Mouse (Mus musculus) neural tube, embryonic 11.5 days (tissue): Measurements from ENCODE around the gene Cacng2. TPM values are rescaled to one million over a fixed set of nuclear protein-coding genes. Genes with fewer than 3 reads are reported as not detected.
A peak's percentile ranks its signal among the peaks of the same experiment; 100 is the strongest.

Experiments
- ATAC-seq: fragments of 200-750 bp; cut with Nextera tagmentation; 2 replicates; pipeline ENCODE4 v1.8.0; 2017; ENCODE audit warnings: moderate number of reproducible peaks, mild to moderate bottlenecking, moderate TSS enrichment, moderate library complexity; ENCODE audit not compliant: insufficient read depth, low FRiP score, low TSS enrichment
- DNase-seq: peaks from one replicate; pipeline ENCODE4 v3.0.0-alpha.2; 2015; ENCODE audit warnings: low spot score
- H3K27ac ChIP-seq: fragments of 300-500 bp; sonication (generic); 2 replicates; pipeline ENCODE4 v1.5.1; 2014; ENCODE audit warnings: low read depth, mild to moderate bottlenecking, low read length
- H3K27me3 ChIP-seq: fragments of 300-500 bp; sonication (generic); 2 replicates; pipeline ENCODE4 v1.6.1; 2014; ENCODE audit warnings: mild to moderate bottlenecking, low read length, mixed read lengths; ENCODE audit not compliant: control insufficient read depth, insufficient read depth
- H3K36me3 ChIP-seq: fragments of 300-500 bp; sonication (generic); 2 replicates; pipeline ENCODE4 v1.6.1; 2014; ENCODE audit warnings: mild to moderate bottlenecking, low read length, moderate library complexity, mixed read lengths; ENCODE audit not compliant: control insufficient read depth, insufficient read depth
- H3K4me1 ChIP-seq: fragments of 300-500 bp; sonication (generic); 2 replicates; pipeline ENCODE4 v1.6.1; 2014; ENCODE audit warnings: low read length, mixed read lengths; ENCODE audit not compliant: control insufficient read depth, insufficient read depth
- H3K4me2 ChIP-seq: fragments of 300-500 bp; sonication (generic); 2 replicates; pipeline ENCODE4 v1.6.1; 2014; ENCODE audit warnings: low read depth, mild to moderate bottlenecking, moderate library complexity
- H3K4me3 ChIP-seq: fragments of 300-500 bp; sonication (generic); 2 replicates; pipeline ENCODE4 v1.5.1; 2014; ENCODE audit warnings: low read depth, low read length
- H3K9ac ChIP-seq: fragments of 300-500 bp; sonication (generic); 2 replicates; pipeline ENCODE4 v1.6.1; 2014; ENCODE audit warnings: mild to moderate bottlenecking, low read length
- H3K9me3 ChIP-seq: fragments of 300-500 bp; sonication (generic); 2 replicates; pipeline ENCODE4 v1.6.1; 2016; ENCODE audit warnings: low read length; ENCODE audit not compliant: control insufficient read depth
- WGBS: fragments of 180-500 bp; shearing (Covaris S2); extraction: QIAGEN DNeasy Blood & Tissue Kit; methylation state at CpG from one replicate; pipeline ENCODE4 v1.1.7; 2014; 5-methylcytosine and 5-hydroxymethylcytosine counted together
- polyA plus RNA-seq: library from polyadenylated mRNA; unstranded; fragments of >200 nt; fragmentation: Nextera tagmentation; extraction: Ambion mirVana; gene quantifications from 2 replicates; pipeline ENCODE4 v1.2.1, GENCODE M21; 2014

The Cacng2 gene
- polyA plus RNA-seq, 1 experiment from 2014 or later, result 1.7 TPM

DNA sequence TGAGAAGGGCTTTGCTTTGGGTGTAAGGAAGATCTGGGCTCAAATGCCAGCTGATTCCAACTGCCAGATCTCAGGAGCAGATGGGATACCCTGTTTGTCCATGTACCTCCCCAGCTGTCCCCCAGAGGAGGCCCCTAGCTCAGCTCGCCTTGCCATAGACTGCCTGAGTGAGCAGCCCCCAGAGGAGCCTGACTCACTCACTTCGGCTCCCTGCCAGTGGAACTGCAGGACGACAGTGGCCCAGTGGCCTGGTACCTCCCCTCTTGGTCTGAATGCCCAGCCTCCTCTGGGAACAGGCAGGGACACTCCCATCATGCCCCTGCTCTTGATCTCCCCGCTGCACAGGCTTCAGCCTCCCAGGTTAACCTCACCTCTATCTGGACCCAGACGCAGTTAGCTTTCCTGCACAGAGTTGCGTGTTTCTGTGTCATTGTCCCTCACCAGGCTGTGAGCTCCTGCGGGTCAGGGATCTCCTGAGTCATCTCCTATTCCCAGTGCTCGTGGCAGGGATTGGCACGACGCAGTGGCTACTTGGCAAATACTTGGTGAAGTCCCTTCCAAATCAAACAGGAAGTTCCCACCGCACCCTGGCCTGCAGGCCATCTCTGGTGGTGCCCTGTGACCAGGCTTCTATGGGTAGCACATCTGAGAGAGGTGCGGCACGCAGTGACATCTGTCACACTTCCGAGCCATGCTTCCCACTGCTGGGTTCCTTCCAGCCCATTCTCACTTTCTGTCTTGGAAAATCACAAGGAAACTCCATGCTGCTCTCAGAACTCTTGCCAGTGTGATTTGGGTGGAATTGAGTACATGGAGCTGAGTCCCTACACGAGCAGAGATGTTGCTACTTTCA lies 40.8 kb downstream of the Cacng2 start:
- Histone ChIP-seq H3K4me3 (no peak overlapping the region), H3K27ac (no peak overlapping the region), H3K9ac (no peak overlapping the region), H3K27me3 (no peaks in the 10 kb centered on the region), H3K36me3 (no peaks in the 10 kb centered on the region), H3K4me2 (no peak overlapping the region), H3K9me3 (no peaks in the 10 kb centered on the region), H3K4me1 (peaks cover 3% of the 10 kb centered on the region)
- DNase-seq (no peak), ATAC-seq (no peak)
- WGBS, result 76% methylated on average over 15 of the region's 15 CpGs

DNA sequence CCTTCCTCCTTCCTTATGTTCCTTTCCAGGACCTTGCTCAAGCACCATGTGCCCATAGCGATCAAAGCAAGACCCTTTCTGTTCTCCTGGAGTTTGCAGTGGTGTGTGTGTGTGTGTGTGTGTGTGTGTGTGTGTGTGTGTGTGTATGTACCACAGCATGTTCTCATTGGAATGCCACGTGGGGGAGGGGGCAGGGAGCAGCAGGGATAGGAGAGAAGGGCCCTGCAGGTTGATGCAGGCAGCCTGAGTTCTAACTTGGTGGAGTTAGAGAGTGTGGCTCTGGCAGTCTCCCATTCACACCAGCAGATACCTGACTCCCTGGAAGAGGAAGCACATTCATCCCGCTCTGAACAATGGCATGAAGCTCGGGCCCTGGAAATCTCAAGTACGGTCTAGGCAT lies 41.6 kb downstream of the Cacng2 start:
- no peaks in the 10 kb centered on the region for H3K27me3 ChIP-seq
- no peaks in the 10 kb centered on the region for H3K9me3 ChIP-seq
- no peak overlapping the region for H3K27ac ChIP-seq
- H3K4me3 ChIP-seq, result no peak overlapping the region
- H3K4me2 ChIP-seq, result no peak overlapping the region
- 63% methylated on average over 5 of the region's 5 CpGs for WGBS
- DNase-seq (no peak), ATAC-seq (no peak)
- no peaks in the 10 kb centered on the region for H3K36me3 ChIP-seq
- H3K9ac ChIP-seq, result no peak overlapping the region
- H3K4me1 ChIP-seq, result peaks cover 3% of the 10 kb centered on the region; the same call in 1 of the 2 replicates

- WGBS, result 49% methylated on average over 3 of the region's 3 CpGs
- DNase-seq (no peak), ATAC-seq (no peak)
- H3K4me2 ChIP-seq, result no peak overlapping the region
- H3K4me3 ChIP-seq, result no peak overlapping the region
- H3K9me3 ChIP-seq, result no peaks in the 10 kb centered on the region
- no peaks in the 10 kb centered on the region for H3K27me3 ChIP-seq
- H3K9ac ChIP-seq, result no peak overlapping the region
- H3K27ac ChIP-seq, result no peak overlapping the region
- H3K4me1 ChIP-seq, result no peaks in the 10 kb centered on the region
- H3K36me3 ChIP-seq, result no peaks in the 10 kb centered on the region
These were observed 43.9 kb downstream of the Cacng2 start for GRCm38 (mm10) chr15:78075921-78076320.

DNA sequence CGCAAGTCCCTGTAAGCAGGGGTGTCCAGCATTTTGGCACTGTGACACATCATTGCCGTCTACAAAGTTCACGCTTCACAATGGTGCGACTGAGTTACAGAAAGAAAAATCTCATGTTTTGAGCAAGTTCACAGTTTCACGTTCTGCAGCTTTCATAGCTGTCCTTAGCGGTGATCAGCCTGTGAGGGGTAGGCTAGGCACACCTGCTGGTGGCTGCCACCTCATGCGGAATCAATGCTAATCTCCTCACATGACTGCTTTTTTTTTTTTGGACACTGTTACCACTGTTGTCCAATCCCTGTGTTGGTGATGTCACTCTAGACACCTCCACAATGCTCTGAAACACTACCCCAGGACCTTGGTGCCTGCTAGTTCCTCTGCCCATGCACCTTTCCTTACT lies 46.7 kb downstream of the Cacng2 start:
- 93% methylated on average over 7 of the region's 7 CpGs for WGBS
- no peak overlapping the region for H3K4me2 ChIP-seq
- no peak for ATAC-seq
- H3K4me1 ChIP-seq, result no peaks in the 10 kb centered on the region
- no peaks in the 10 kb centered on the region for H3K36me3 ChIP-seq
- no peaks in the 10 kb centered on the region for H3K27me3 ChIP-seq
- no peak overlapping the region for H3K27ac ChIP-seq
- H3K4me3 ChIP-seq, result no peak overlapping the region
- H3K9me3 ChIP-seq, result no peaks in the 10 kb centered on the region
- H3K9ac ChIP-seq, result no peak overlapping the region
- DNase-seq, result no peak

GRCm38 (mm10) chr15:78066475-78066874 lies 53.4 kb downstream of the Cacng2 start:
- Histone ChIP-seq H3K4me3 (no peak overlapping the region), H3K36me3 (no peaks in the 10 kb centered on the region), H3K9me3 (no peaks in the 10 kb centered on the region), H3K9ac (no peak overlapping the region), H3K4me2 (no peak overlapping the region), H3K27me3 (no peaks in the 10 kb centered on the region), H3K4me1 (no peaks in the 10 kb centered on the region), H3K27ac (no peak overlapping the region)
- DNase-seq (peak; percentile 74), ATAC-seq (no peak)
- WGBS, result 0% methylated on average over 5 of the region's 5 CpGs

DNA sequence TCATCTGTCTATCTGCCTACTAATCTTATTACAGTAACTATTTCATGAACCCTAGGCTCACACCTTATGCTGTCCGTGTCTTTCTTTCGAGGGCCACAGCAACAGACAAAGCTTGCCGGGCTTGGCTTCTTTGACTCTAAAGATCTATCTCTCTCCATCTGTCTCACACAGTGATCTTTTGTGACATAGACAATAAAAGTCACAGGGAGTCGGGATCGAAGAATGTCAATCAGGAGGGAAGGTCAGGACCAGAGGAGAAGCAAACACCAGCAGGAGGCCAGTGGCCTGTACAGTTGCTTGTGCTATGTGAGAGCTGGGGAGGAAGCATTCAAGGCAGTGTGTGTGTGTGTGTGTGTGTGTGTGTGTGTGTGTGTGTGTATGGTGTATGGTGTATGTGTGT lies 54.3 kb downstream of the Cacng2 start:
- Histone ChIP-seq H3K27ac (no peak overlapping the region), H3K36me3 (no peaks in the 10 kb centered on the region)

GRCm38 (mm10) chr15:78064340-78064739 lies 55.5 kb downstream of the Cacng2 start:
- DNase-seq (no peak), ATAC-seq (no peak)
- H3K4me2 ChIP-seq, result no peak overlapping the region
- H3K27me3 ChIP-seq, result no peaks in the 10 kb centered on the region
- no peaks in the 10 kb centered on the region for H3K36me3 ChIP-seq
- H3K4me1 ChIP-seq, result no peaks in the 10 kb centered on the region
- WGBS, result 59% methylated on average over 6 of the region's 6 CpGs
- H3K9ac ChIP-seq, result no peak overlapping the region
- H3K9me3 ChIP-seq, result no peaks in the 10 kb centered on the region
- no peak overlapping the region for H3K4me3 ChIP-seq
- no peak overlapping the region for H3K27ac ChIP-seq

More for the DNA sequence above, 54.3 kb downstream of the Cacng2 start:
- Histone ChIP-seq H3K4me3 (no peak overlapping the region), H3K4me2 (no peak overlapping the region), H3K4me1 (no peaks in the 10 kb centered on the region), H3K9ac (no peak overlapping the region), H3K27me3 (no peaks in the 10 kb centered on the region), H3K9me3 (no peaks in the 10 kb centered on the region)
- WGBS, result 25% methylated on average over 5 of the region's 5 CpGs
- ATAC-seq (no peak), DNase-seq (no peak)

DNA sequence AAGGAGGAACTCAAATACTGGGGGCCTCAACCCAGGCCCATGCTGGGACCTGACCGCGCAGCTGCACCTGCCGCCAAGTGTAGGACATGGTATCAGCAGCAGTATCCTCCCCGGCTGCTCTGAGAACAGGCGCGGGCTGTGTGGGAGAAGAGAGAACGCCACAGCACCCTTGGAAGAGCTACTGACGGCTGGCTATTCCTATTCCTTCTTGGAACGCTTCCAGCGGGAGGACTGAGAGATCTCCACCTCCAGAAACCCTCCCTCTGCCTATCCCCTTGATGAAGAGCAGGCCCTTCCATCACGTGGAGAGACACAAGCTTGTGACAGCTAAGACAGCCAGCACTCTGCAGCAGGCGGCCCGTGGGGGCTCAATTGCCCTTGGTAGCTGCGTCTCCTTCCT lies 57.4 kb downstream of the Cacng2 start:
- Histone ChIP-seq H3K9ac (no peak overlapping the region), H3K4me3 (no peak overlapping the region), H3K4me1 (no peaks in the 10 kb centered on the region), H3K9me3 (no peaks in the 10 kb centered on the region), H3K4me2 (no peak overlapping the region), H3K27me3 (no peaks in the 10 kb centered on the region), H3K36me3 (no peaks in the 10 kb centered on the region), H3K27ac (no peak overlapping the region)
- DNase-seq, result no peak
- no peak for ATAC-seq
- 76% methylated on average over 14 of the region's 14 CpGs for WGBS

GRCm38 (mm10) chr15:78056930-78057329 lies 62.9 kb downstream of the Cacng2 start:
- ATAC-seq, result no peak
- Histone ChIP-seq H3K4me1 (no peaks in the 10 kb centered on the region), H3K27me3 (no peaks in the 10 kb centered on the region), H3K27ac (no peak overlapping the region), H3K4me2 (no peak overlapping the region), H3K9me3 (no peaks in the 10 kb centered on the region), H3K4me3 (no peak overlapping the region), H3K9ac (no peak overlapping the region), H3K36me3 (no peaks in the 10 kb centered on the region)
- no peak for DNase-seq
- WGBS, result 72% methylated on average over 1 of the region's 1 CpGs
